Mouse (Mus musculus) forebrain, embryonic 15.5 days (tissue): ENCODE results near the gene Tmem270. TPM values are rescaled to one million over a fixed set of nuclear protein-coding genes. Genes with fewer than 3 reads are reported as not detected.

ENCODE experiments used
- ATAC-seq: fragments of 200-750 bp; cut with Nextera tagmentation; replicated peaks from 2 replicates; pipeline ENCODE4 v1.8.0; 2017; ENCODE audit warnings: mild to moderate bottlenecking, moderate TSS enrichment, moderate library complexity
- H3K27ac ChIP-seq: fragments of 300-500 bp; sonication (generic); replicated peaks from 2 replicates; pipeline ENCODE4 v1.5.1; 2015; ENCODE audit warnings: mild to moderate bottlenecking, inconsistent platforms
- H3K27me3 ChIP-seq: fragments of 300-500 bp; sonication (generic); 2 replicates; pipeline ENCODE4 v1.6.1; 2015; ENCODE audit warnings: inconsistent platforms
- H3K36me3 ChIP-seq: fragments of 300-500 bp; sonication (generic); 2 replicates; pipeline ENCODE4 v1.6.1; 2015; ENCODE audit warnings: mild to moderate bottlenecking, inconsistent platforms
- H3K4me1 ChIP-seq: fragments of 300-500 bp; sonication (generic); 2 replicates; pipeline ENCODE4 v1.6.1; 2015; ENCODE audit warnings: inconsistent platforms
- H3K4me2 ChIP-seq: fragments of 300-500 bp; sonication (generic); replicated peaks from 2 replicates; pipeline ENCODE4 v1.6.1; 2015; ENCODE audit warnings: mild to moderate bottlenecking, inconsistent platforms
- H3K4me3 ChIP-seq: fragments of 300-500 bp; sonication (generic); 2 replicates; pipeline ENCODE4 v1.5.1; 2015; ENCODE audit warnings: mild to moderate bottlenecking, inconsistent platforms
- H3K9ac ChIP-seq: fragments of 300-500 bp; sonication (generic); replicated peaks from 2 replicates; pipeline ENCODE4 v1.6.1; 2015; ENCODE audit warnings: mild to moderate bottlenecking, inconsistent platforms
- H3K9me3 ChIP-seq: fragments of 300-500 bp; sonication (generic); 2 replicates; pipeline ENCODE4 v1.6.1; 2016; ENCODE audit warnings: inconsistent platforms
- WGBS: fragments of 180-500 bp; shearing (Covaris S2); methylation state at CpG from one replicate; pipeline ENCODE4 v1.1.7; 2015; ENCODE audit warnings: mixed read lengths; 5-methylcytosine and 5-hydroxymethylcytosine counted together
- polyA plus RNA-seq: library from polyadenylated mRNA; unstranded; fragments of >200 nt; fragmentation: Nextera tagmentation; extraction: Ambion mirVana; gene quantifications from 2 replicates; pipeline ENCODE4 v1.2.1, GENCODE M21; 2015

Tmem270 gene
- not detected in 2 replicates for polyA plus RNA-seq

GRCm38 (mm10) chr5:134906633-134907032 lies at the start of gene Tmem270:
Gene Tmem270 (minus strand): TSS chr5:134906733.
- Histone ChIP-seq H3K4me1 (no peaks in the 10 kb centered on the region), H3K27ac (no peak within 1 kb of the TSS), H3K9me3 (no peaks in the 10 kb centered on the region), H3K9ac (no peak within 1 kb of the TSS), H3K27me3 (no peaks in the 10 kb centered on the region), H3K36me3 (no peaks in the 10 kb centered on the region), H3K4me2 (no peak within 1 kb of the TSS), H3K4me3 (no peak within 1 kb of the TSS)
- WGBS = 82% methylated on average over 6 of the region's 6 CpGs
- no peak for ATAC-seq

DNA sequence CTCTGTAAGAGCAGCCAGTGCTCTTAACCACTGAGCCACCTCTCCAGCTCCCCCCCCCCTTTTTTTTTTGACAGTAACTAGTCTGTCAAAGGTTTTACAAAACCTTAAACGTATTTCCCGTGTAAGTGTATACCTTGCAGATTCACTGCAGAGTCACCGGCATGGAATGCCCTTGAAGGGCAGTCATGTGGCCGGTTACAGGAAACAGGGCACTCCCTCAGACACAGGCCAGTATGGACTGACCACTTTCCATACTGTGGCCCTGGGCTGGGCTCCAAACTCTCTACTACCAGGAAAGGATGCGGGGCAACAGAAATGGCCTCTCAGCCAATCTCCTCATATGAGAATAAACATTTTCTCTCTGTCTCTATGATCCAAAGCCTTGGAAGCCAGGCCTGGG lies 49.0 kb upstream of the Tmem270 start:
- Histone ChIP-seq H3K27me3 (no peaks in the 10 kb centered on the region), H3K4me1 (no peaks in the 10 kb centered on the region), H3K4me2 (no peak overlapping the region), H3K4me3 (no peak overlapping the region), H3K27ac (no peak overlapping the region), H3K9ac (no peak overlapping the region), H3K36me3 (no peaks in the 10 kb centered on the region), H3K9me3 (no peaks in the 10 kb centered on the region)
- ATAC-seq = no peak
- 84% methylated on average over 5 of the region's 5 CpGs for WGBS

- Histone ChIP-seq H3K27ac (no peak overlapping the region), H3K27me3 (peaks cover 15% of the 10 kb centered on the region), H3K9ac (no peak overlapping the region), H3K4me1 (0 out of 2 replicates have a peak, but pooled peaks cover 2% of the 10 kb centered on the region), H3K9me3 (no peaks in the 10 kb centered on the region), H3K4me2 (no peak overlapping the region), H3K4me3 (no peak overlapping the region), H3K36me3 (no peaks in the 10 kb centered on the region)
- ATAC-seq = no peak
- WGBS = 50% methylated on average over 19 of the region's 19 CpGs
Observed at GRCm38 (mm10) chr5:134951053-134951884, 44.7 kb upstream of the Tmem270 start.

DNA sequence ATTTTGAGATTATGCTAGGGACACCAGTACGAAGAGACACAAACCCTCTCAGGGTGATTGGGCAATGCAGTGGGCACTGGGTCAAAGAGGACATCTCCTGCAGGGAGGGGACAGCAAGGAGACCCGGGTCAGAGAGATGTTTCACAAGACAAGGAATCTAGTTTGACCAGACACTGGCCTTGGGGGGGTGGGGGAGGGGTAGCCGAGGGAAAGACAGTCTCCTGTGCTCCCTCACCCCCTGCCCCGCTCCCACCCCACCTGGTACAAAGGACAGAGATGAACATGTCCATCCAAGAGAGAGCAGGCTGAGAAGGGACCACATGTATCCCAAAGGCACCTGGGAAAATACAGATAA lies 41.5 kb upstream of the Tmem270 start:
- Histone ChIP-seq H3K27me3 (peaks cover 35% of the 10 kb centered on the region), H3K4me2 (no peak overlapping the region), H3K9ac (no peak overlapping the region), H3K36me3 (no peaks in the 10 kb centered on the region), H3K9me3 (no peaks in the 10 kb centered on the region), H3K27ac (no peak overlapping the region), H3K4me1 (0 out of 2 replicates have a peak, but pooled peaks cover 4% of the 10 kb centered on the region), H3K4me3 (no peak overlapping the region)
- 75% methylated on average over 4 of the region's 4 CpGs for WGBS
- no peak for ATAC-seq

GRCm38 (mm10) chr5:134947420-134948084 lies 41.0 kb upstream of the Tmem270 start:
- Histone ChIP-seq H3K4me1 (0 out of 2 replicates have a peak, but pooled peaks cover 4% of the 10 kb centered on the region), H3K9me3 (no peaks in the 10 kb centered on the region), H3K4me3 (no peak overlapping the region), H3K36me3 (no peaks in the 10 kb centered on the region), H3K27me3 (peaks cover 35% of the 10 kb centered on the region), H3K9ac (no peak overlapping the region), H3K27ac (no peak overlapping the region), H3K4me2 (no peak overlapping the region)
- ATAC-seq = no peak
- 73% methylated on average over 5 of the region's 5 CpGs for WGBS

DNA sequence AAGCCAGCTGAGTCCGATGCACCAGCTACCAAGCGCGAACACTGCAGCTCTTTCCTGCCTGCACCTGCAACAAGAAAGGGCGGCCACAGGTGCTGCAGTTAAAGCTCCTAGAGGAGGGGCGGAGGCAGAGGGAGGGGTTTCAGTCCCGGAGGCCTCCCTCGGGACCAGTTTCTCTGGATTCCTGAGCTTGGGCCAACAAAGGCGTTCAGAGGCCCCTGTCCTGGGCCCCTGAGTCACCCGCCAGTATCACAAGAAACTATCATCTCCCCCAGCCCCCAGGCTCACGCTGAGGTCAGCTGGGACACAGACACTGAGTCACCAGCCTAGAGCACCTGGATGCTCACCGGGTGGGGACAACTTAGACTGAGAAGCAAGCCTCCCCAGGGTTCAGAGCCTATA lies 40.3 kb upstream of the Tmem270 start, which contains the start of gene Cldn4:
Gene Cldn4, minus strand, starts transcription at position 78 of the 399 bp plus-strand sequence.
- Histone ChIP-seq H3K27ac (no peak within 1 kb of the TSS), H3K4me3 (no peak within 1 kb of the TSS), H3K27me3 (peaks cover 35% of the 10 kb centered on the region), H3K4me2 (no peak within 1 kb of the TSS), H3K9ac (no peak within 1 kb of the TSS), H3K9me3 (no peaks in the 10 kb centered on the region), H3K4me1 (0 out of 2 replicates have a peak, but pooled peaks cover 4% of the 10 kb centered on the region), H3K36me3 (no peaks in the 10 kb centered on the region)
- no peak for ATAC-seq
- 8% methylated on average over 11 of the region's 11 CpGs for WGBS

GRCm38 (mm10) chr5:134946063-134946856 lies 39.7 kb upstream of the Tmem270 start:
- no peak for ATAC-seq
- Histone ChIP-seq H3K4me1 (0 out of 2 replicates have a peak, but pooled peaks cover 4% of the 10 kb centered on the region), H3K27ac (no peak overlapping the region), H3K9ac (no peak overlapping the region), H3K4me3 (no peak overlapping the region), H3K27me3 (peaks cover 35% of the 10 kb centered on the region), H3K9me3 (no peaks in the 10 kb centered on the region), H3K36me3 (no peaks in the 10 kb centered on the region), H3K4me2 (no peak overlapping the region)
- WGBS = 21% methylated on average over 43 of the region's 43 CpGs

DNA sequence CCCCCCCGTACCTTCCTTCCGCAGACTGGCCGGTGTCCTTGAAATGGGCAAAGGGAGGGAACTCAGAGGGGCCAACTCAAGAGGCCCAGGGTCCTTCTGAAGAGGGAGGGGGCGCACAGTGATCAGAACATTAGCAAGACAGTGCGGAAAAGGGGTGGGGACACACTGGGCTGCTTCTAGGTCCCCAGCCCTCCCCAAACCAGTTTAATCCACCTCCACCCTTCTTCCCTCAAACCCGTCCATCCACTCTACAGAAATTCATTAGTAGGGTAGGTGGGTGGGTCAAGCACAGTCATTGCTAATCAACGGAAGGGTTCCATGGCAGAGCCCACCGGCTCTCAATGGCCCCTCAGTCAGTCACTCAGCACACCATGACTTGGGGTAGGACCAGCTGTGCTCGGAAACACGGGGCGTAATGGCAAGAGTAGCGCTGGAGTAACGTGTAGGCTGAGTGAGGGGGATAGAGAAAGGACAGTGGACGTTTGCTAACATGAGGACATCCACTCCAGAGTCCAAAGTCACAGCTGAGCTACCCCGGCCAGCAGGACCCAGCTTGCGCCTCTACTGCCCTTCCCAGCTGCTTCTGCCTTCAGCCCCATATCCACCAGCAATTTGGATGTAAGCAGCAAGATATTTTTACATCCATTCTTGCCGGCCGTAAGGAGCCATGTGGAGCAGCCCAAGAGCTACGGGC lies 38.9 kb upstream of the Tmem270 start:
- H3K36me3 ChIP-seq = no peaks in the 10 kb centered on the region
- H3K9ac ChIP-seq = no peak overlapping the region
- ATAC-seq = no peak
- H3K9me3 ChIP-seq = no peaks in the 10 kb centered on the region
- 46% methylated on average over 17 of the region's 19 CpGs for WGBS
- H3K4me2 ChIP-seq = no peak overlapping the region
- H3K27me3 ChIP-seq = peaks cover 35% of the 10 kb centered on the region
- no peak overlapping the region for H3K4me3 ChIP-seq
- 0 out of 2 replicates have a peak, but pooled peaks cover 4% of the 10 kb centered on the region for H3K4me1 ChIP-seq
- no peak overlapping the region for H3K27ac ChIP-seq

DNA sequence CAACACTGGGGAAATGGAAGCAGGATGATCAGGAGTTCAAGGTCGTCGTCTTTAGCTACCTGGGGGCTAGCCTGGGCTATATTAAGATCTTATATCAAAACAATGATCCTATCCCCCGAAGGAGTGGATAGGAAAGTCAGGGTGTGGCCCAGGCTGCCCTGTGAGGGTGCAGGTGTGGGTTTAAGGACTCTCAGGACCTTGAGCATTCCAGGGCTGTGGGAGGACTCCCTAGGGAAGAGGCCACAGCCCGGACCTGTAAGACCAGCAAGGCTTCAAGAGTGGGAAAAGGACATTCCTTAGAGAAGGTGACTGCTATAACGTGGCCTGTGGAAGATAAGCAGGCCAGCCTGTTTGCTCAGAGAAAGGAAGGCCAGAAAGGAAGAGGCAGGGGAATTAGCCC lies 37.6 kb upstream of the Tmem270 start:
- H3K4me1 ChIP-seq = 0 out of 2 replicates have a peak, but pooled peaks cover 4% of the 10 kb centered on the region
- H3K9me3 ChIP-seq = no peaks in the 10 kb centered on the region
- H3K27me3 ChIP-seq = peaks cover 35% of the 10 kb centered on the region
- ATAC-seq = no peak
- no peak overlapping the region for H3K4me3 ChIP-seq
- no peaks in the 10 kb centered on the region for H3K36me3 ChIP-seq
- H3K27ac ChIP-seq = no peak overlapping the region
- no peak overlapping the region for H3K9ac ChIP-seq
- 75% methylated on average over 5 of the region's 5 CpGs for WGBS
- H3K4me2 ChIP-seq = no peak overlapping the region

GRCm38 (mm10) chr5:134942740-134943139 lies 36.2 kb upstream of the Tmem270 start:
- H3K9me3 ChIP-seq = no peaks in the 10 kb centered on the region
- H3K9ac ChIP-seq = no peak overlapping the region
- H3K4me2 ChIP-seq = no peak overlapping the region
- no peaks in the 10 kb centered on the region for H3K36me3 ChIP-seq
- H3K27ac ChIP-seq = no peak overlapping the region
- H3K4me3 ChIP-seq = no peak overlapping the region
- no peak for ATAC-seq
- 60% methylated on average over 2 of the region's 2 CpGs for WGBS
- 0 out of 2 replicates have a peak, but pooled peaks cover 4% of the 10 kb centered on the region for H3K4me1 ChIP-seq
- H3K27me3 ChIP-seq = peaks cover 34% of the 10 kb centered on the region

DNA sequence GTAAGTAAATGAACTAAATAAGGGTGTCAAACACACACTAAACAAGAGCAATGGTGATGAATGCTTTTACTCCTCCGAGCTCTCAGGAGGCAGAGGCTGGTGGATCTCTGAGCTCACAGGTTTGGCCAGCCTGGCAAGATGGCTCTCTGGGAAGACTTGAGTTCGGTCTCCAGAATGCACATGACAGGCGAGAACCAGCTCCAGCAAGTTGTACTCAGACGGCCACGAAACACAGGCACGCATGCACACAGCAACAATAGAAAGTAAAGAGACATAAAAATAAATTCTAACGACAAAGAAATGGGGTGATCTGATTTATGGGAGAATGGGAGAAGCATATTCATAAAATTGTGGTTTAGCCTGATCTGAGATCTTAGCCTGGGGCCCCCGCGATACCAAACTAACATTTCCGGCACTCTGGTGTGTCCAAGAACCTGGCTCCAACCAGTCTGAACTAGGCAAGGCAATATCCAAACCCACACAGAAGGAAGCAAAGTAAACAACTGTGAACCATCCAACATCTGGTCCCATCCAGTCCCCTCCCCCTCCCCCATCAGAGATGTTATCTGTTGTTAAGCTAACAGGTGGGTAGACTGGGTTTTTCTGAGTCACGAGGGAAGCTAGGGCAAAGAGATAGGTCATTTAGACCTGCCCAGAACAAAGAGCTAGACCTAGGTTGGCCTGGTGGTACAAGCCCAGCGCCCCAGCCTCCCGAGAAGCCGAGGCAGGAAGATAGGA lies 35.1 kb upstream of the Tmem270 start:
- Histone ChIP-seq H3K4me3 (no peak overlapping the region), H3K27ac (no peak overlapping the region), H3K4me1 (0 out of 2 replicates have a peak, but pooled peaks cover 4% of the 10 kb centered on the region), H3K36me3 (no peaks in the 10 kb centered on the region), H3K4me2 (no peak overlapping the region), H3K27me3 (peaks cover 23% of the 10 kb centered on the region), H3K9me3 (no peaks in the 10 kb centered on the region), H3K9ac (no peak overlapping the region)
- 88% methylated on average over 14 of the region's 14 CpGs for WGBS
- no peak for ATAC-seq
